Mouse (Mus musculus) midbrain, embryonic 11.5 days (tissue): Measurements from ENCODE around the gene Brwd1. TPM values are rescaled to one million over a fixed set of nuclear protein-coding genes. Genes with fewer than 3 reads are reported as not detected.

Experiments used
- ATAC-seq: fragments of 200-750 bp; cut with Nextera tagmentation; 2 replicates; pipeline ENCODE4 v1.8.0; 2017; ENCODE audit warnings: moderate TSS enrichment, moderate library complexity; ENCODE audit not compliant: low FRiP score
- DNase-seq: peaks from one replicate; pipeline ENCODE4 v3.0.0; 2015; ENCODE audit warnings: low spot score; ENCODE audit errors: missing footprints
- H3K27ac ChIP-seq: fragments of 300-500 bp; sonication (generic); 2 replicates; pipeline ENCODE4 v1.5.1; 2014; ENCODE audit warnings: low read depth, low read length
- H3K27me3 ChIP-seq: fragments of 300-500 bp; sonication (generic); 2 replicates; pipeline ENCODE4 v1.6.1; 2014; ENCODE audit warnings: mild to moderate bottlenecking, low read length, moderate library complexity, mixed read lengths; ENCODE audit not compliant: control insufficient read depth, insufficient read depth
- H3K36me3 ChIP-seq: fragments of 300-500 bp; sonication (generic); 2 replicates; pipeline ENCODE4 v1.6.1; 2014; ENCODE audit warnings: mild to moderate bottlenecking, low read length, moderate library complexity, mixed read lengths; ENCODE audit not compliant: control insufficient read depth, insufficient read depth
- H3K4me1 ChIP-seq: fragments of 300-500 bp; sonication (generic); 2 replicates; pipeline ENCODE4 v1.6.1; 2014; ENCODE audit warnings: low read length; ENCODE audit not compliant: control insufficient read depth, insufficient read depth
- H3K4me2 ChIP-seq: fragments of 300-500 bp; sonication (generic); 2 replicates; pipeline ENCODE4 v1.6.1; 2014; ENCODE audit warnings: mild to moderate bottlenecking, moderate library complexity
- H3K4me3 ChIP-seq: fragments of 300-500 bp; sonication (generic); 2 replicates; pipeline ENCODE4 v1.5.1; 2014; ENCODE audit warnings: low read depth, low read length
- H3K9ac ChIP-seq: fragments of 300-500 bp; sonication (generic); 2 replicates; pipeline ENCODE4 v1.6.1; 2014; ENCODE audit warnings: low read length
- H3K9me3 ChIP-seq: fragments of 300-500 bp; sonication (generic); 2 replicates; pipeline ENCODE4 v1.6.1; 2016; ENCODE audit warnings: low read length; ENCODE audit not compliant: control insufficient read depth
- WGBS: fragments of 180-500 bp; shearing (Covaris S2); extraction: QIAGEN DNeasy Blood & Tissue Kit; methylation state at CpG from one replicate; pipeline ENCODE4 v1.1.7; 2014; 5-methylcytosine and 5-hydroxymethylcytosine counted together
- microRNA-seq: library from miRNA; unstranded; fragments of <30 nt; microRNA quantifications from one replicate; pipeline ENCODE4, GENCODE M21; 2017
- polyA plus RNA-seq: library from polyadenylated mRNA; unstranded; fragments of >200 nt; fragmentation: Nextera tagmentation; extraction: Ambion mirVana; gene quantifications from 2 replicates; pipeline ENCODE4 v1.2.1, GENCODE M21; 2014

Gene Brwd1
- polyA plus RNA-seq, 1 experiment from 2014 or later = 192 TPM

DNA sequence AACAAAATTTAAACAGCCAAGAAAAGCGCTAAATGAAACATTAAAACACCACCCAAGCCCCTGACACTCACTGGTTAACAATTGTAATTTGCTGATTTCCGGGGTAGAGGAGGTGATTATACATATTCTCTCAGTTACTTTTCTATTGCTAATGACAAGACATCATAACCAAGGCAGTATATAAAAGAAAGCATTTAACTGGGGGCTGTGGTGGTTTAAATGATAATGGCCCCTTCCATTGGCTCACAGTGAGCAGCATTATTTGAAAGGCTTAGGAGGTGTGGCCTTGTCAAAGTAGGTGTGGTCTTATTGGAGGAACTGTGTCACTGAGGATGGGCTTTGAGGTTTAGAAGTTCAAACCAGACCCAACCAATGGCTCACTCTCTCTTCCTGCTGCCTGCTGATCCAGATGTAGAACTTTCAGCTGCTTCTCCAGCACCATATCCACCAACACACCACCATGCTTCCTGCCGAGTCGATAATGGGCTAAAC, 129.1 kb downstream of the Brwd1 start:
- no peak overlapping the region for H3K9ac ChIP-seq
- ATAC-seq = no peak
- 92% methylated on average over 4 of the region's 4 CpGs for WGBS

DNA sequence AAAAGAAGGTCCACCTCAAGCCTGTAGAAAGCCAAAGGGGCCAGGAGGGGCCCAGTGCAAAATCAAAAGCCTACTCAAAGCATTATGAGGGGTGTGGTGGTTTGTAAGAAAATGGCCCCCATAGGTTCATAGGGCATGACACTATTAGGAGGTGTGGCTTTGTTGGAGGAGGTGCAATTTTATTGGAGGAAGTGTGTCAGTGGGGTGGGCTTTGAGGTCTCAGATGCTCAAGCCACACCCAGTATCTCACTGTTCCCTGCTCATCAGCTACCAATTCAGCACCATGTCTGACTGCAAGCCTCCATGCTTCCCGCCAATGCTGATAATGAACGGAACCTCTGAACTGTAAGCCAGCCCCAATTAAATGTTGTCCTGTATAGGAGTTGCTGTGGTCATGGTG, 130.9 kb downstream of the Brwd1 start:
- H3K4me1 ChIP-seq = no peaks in the 10 kb centered on the region
- DNase-seq (no peak), ATAC-seq (no peak)
- no peak overlapping the region for H3K4me3 ChIP-seq
- H3K36me3 ChIP-seq = no peaks in the 10 kb centered on the region
- H3K4me2 ChIP-seq = no peak overlapping the region
- no peaks in the 10 kb centered on the region for H3K27me3 ChIP-seq
- H3K9me3 ChIP-seq = no peaks in the 10 kb centered on the region
- H3K27ac ChIP-seq = no peak overlapping the region
- H3K9ac ChIP-seq = no peak overlapping the region
- 94% methylated on average over 2 of the region's 2 CpGs for WGBS

More for the DNA sequence above, 129.1 kb downstream of the Brwd1 start:
- Histone ChIP-seq H3K9me3 (no peaks in the 10 kb centered on the region), H3K4me1 (no peaks in the 10 kb centered on the region), H3K27ac (no peak overlapping the region), H3K27me3 (no peaks in the 10 kb centered on the region), H3K4me2 (no peak overlapping the region), H3K36me3 (no peaks in the 10 kb centered on the region), H3K4me3 (no peak overlapping the region)
- no peak for DNase-seq

GRCm38 (mm10) chr16:95945389-95946311, 136.7 kb downstream of the Brwd1 start:
- DNase-seq (peak; percentile 93), ATAC-seq (0 out of 2 replicates have a peak, but pooled peaks have one; percentile 14)
- H3K27ac ChIP-seq = no peak overlapping the region
- H3K4me3 ChIP-seq = no peak overlapping the region
- no peaks in the 10 kb centered on the region for H3K4me1 ChIP-seq
- no peak overlapping the region for H3K9ac ChIP-seq
- no peaks in the 10 kb centered on the region for H3K27me3 ChIP-seq
- H3K9me3 ChIP-seq = no peaks in the 10 kb centered on the region
- no peaks in the 10 kb centered on the region for H3K36me3 ChIP-seq
- no peak overlapping the region for H3K4me2 ChIP-seq
- WGBS = 38% methylated on average over 20 of the region's 20 CpGs

DNA sequence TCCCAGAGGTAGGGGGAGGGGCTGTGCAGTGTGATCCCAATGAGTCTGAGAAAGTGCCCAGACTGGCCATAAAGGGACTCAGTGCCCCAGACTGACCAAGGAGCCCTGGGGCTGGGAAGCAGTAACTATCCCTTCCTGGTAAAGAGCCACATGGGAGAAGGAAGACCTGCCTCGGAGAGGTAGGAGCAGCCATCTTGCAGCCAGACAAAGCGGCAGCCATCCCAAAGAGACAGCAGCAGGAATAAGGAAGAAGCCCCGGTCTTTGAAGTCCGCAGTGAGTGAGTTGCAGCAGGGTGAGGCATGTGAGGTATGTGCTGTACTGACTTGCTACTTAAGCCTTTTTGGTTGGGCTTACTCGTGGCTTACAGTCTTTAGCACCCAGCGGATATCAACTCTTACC, 139.1 kb downstream of the Brwd1 start:
- H3K4me1 ChIP-seq = no peaks in the 10 kb centered on the region
- peak; percentile 73 for DNase-seq
- H3K9me3 ChIP-seq = no peaks in the 10 kb centered on the region
- ATAC-seq = no peak
- no peak overlapping the region for H3K27ac ChIP-seq
- H3K4me3 ChIP-seq = no peak overlapping the region
- no peaks in the 10 kb centered on the region for H3K36me3 ChIP-seq
- H3K4me2 ChIP-seq = no peak overlapping the region
- WGBS = 91% methylated on average over 6 of the region's 6 CpGs
- H3K9ac ChIP-seq = no peak overlapping the region
- no peaks in the 10 kb centered on the region for H3K27me3 ChIP-seq

Small RNAs within 50 kb of the gene (microRNA-seq; reads per million reads assigned to microRNA genes)
- not detected for gene Gm27833

Other genes with a start within 250 kb of the Brwd1 start
- gene Psmg1, start 91.6 kb downstream of the Brwd1 start, polyA plus RNA-seq = 94.6 and 107 TPM in 2 replicates
- 886 and 907 TPM in 2 replicates for gene Hmgn1, start 45.2 kb upstream of the Brwd1 start, polyA plus RNA-seq
- gene Wrb, start 62.9 kb upstream of the Brwd1 start, polyA plus RNA-seq = 128 and 132 TPM in 2 replicates
- gene Lca5l, start 109.7 kb upstream of the Brwd1 start, polyA plus RNA-seq = 1.0 and 1.2 TPM in 2 replicates
- 0.34 and 1.2 TPM in 2 replicates for gene Sh3bgr, start 117.9 kb upstream of the Brwd1 start, polyA plus RNA-seq
- 0.55 and 0.70 TPM in 2 replicates for gene B3galt5, start 153.3 kb upstream of the Brwd1 start, polyA plus RNA-seq